Mouse (Mus musculus) hematopoietic stem cell, adult 5-6 weeks (primary cell): ENCODE measurements around the gene Naxd. TPM values are rescaled to one million over a fixed set of nuclear protein-coding genes. Genes with fewer than 3 reads are reported as not detected.
"Not testable (repeated sequence)": the region's sequence is repeated elsewhere in the genome, so short reads cannot be mapped to it uniquely, and the experiment has no call there.

Experiments used
- ATAC-seq, 2 experiments: fragments of 125-278 bp in 1 of 2; replicated peaks in 1 of 2; 2 replicates each; pipeline ENCODE4 v1.8.0; 2016 to 2017; ENCODE audit warnings: inconsistent platforms in 2 of 2, mild to moderate bottlenecking in 2 of 2, moderate number of reproducible peaks in 2 of 2, low read depth in 1 of 2, moderate TSS enrichment in 1 of 2; ENCODE audit not compliant: low FRiP score in 2 of 2, poor library complexity in 2 of 2, severe bottlenecking in 2 of 2, insufficient read depth in 1 of 2, low TSS enrichment in 1 of 2
- total RNA-seq: library from RNA; stranded (forward); fragments of 172-1452, 232-1000 nt; gene quantifications from 2 replicates; pipeline ENCODE4 v1.2.3, GENCODE M21; 2017

The Naxd gene
- total RNA-seq, 1 experiment from 2014 or later: 53.2 TPM

- no peak for ATAC-seq
Observed at GRCm38 (mm10) chr8:11465619-11466018, 31.7 kb upstream of the Naxd start.

GRCm38 (mm10) chr8:11466528-11466927 is 30.8 kb upstream of the Naxd start:
- ATAC-seq: not testable (repeated sequence)

- no peak for ATAC-seq
Observed at GRCm38 (mm10) chr8:11469095-11469494, 28.2 kb upstream of the Naxd start.

- no peak for ATAC-seq
Observed at GRCm38 (mm10) chr8:11470694-11471093, 26.6 kb upstream of the Naxd start.

GRCm38 (mm10) chr8:11471309-11471708 is 26.0 kb upstream of the Naxd start:
- peak; percentile 61 to 62 for ATAC-seq

GRCm38 (mm10) chr8:11473072-11473471 is 24.2 kb upstream of the Naxd start:
- ATAC-seq: no peak

- no peak for ATAC-seq
Observed at GRCm38 (mm10) chr8:11475397-11475796, 21.9 kb upstream of the Naxd start.

GRCm38 (mm10) chr8:11475876-11476275 is 21.4 kb upstream of the Naxd start:
- no peak for ATAC-seq

GRCm38 (mm10) chr8:11476338-11477177 is 20.7 kb upstream of the Naxd start:
- ATAC-seq: peak; percentile 47 to 58; a peak in 3 of 4 replicates

GRCm38 (mm10) chr8:11477178-11477553 is 20.1 kb upstream of the Naxd start:
- no peak for ATAC-seq

- peak; percentile 43 to 74; a peak in 3 of 4 replicates for ATAC-seq
Observed at GRCm38 (mm10) chr8:11477811-11478761, 19.2 kb upstream of the Naxd start, which contains the start of gene Rab20. Gene Rab20 (minus strand): TSS chr8:11478710.

- no peak for ATAC-seq
Observed at GRCm38 (mm10) chr8:11478807-11479527, 18.3 kb upstream of the Naxd start.

- no peak for ATAC-seq
Observed at GRCm38 (mm10) chr8:11479591-11479990, 17.7 kb upstream of the Naxd start.

GRCm38 (mm10) chr8:11481876-11482275 is 15.4 kb upstream of the Naxd start:
- no peak for ATAC-seq

- no peak for ATAC-seq
Observed at GRCm38 (mm10) chr8:11482537-11482936, 14.8 kb upstream of the Naxd start.

- peak; percentile 70 to 71; a peak in 3 of 4 replicates for ATAC-seq
Observed at GRCm38 (mm10) chr8:11486142-11486541, 11.2 kb upstream of the Naxd start.

- no peak for ATAC-seq
Observed at GRCm38 (mm10) chr8:11487229-11487628, 10.1 kb upstream of the Naxd start.
